Mouse (Mus musculus) limb, embryonic 12.5 days (tissue): ENCODE results near the gene Npsr1. TPM values are rescaled to one million over a fixed set of nuclear protein-coding genes. Genes with fewer than 3 reads are reported as not detected.

Experiments used
- ATAC-seq: fragments of 200-750 bp; cut with Nextera tagmentation; 2 replicates; pipeline ENCODE4 v1.8.0; 2017; ENCODE audit warnings: low read depth, moderate TSS enrichment; ENCODE audit not compliant: insufficient number of reproducible peaks, insufficient read depth, low FRiP score, low TSS enrichment
- H3K27ac ChIP-seq: fragments of 300-500 bp; sonication (generic); 2 replicates; pipeline ENCODE4 v1.5.1; 2016; ENCODE audit warnings: mild to moderate bottlenecking, moderate library complexity
- H3K27me3 ChIP-seq: fragments of 300-500 bp; sonication (generic); 2 replicates; pipeline ENCODE4 v1.6.1; 2016; ENCODE audit warnings: mild to moderate bottlenecking, moderate library complexity
- H3K36me3 ChIP-seq: fragments of 300-500 bp; sonication (generic); 2 replicates; pipeline ENCODE4 v1.6.1; 2016; ENCODE audit warnings: mild to moderate bottlenecking, moderate library complexity
- H3K4me1 ChIP-seq: fragments of 300-500 bp; sonication (generic); replicated peaks from 2 replicates; pipeline ENCODE4 v1.6.1; 2016
- H3K4me2 ChIP-seq: fragments of 300-500 bp; sonication (generic); 2 replicates; pipeline ENCODE4 v1.6.1; 2016; ENCODE audit warnings: mild to moderate bottlenecking, moderate library complexity
- H3K4me3 ChIP-seq: fragments of 300-500 bp; sonication (generic); replicated peaks from 2 replicates; pipeline ENCODE4 v1.5.1; 2016; ENCODE audit warnings: mild to moderate bottlenecking
- H3K9ac ChIP-seq: fragments of 300-500 bp; sonication (generic); replicated peaks from 2 replicates; pipeline ENCODE4 v1.6.1; 2016; ENCODE audit warnings: mild to moderate bottlenecking, moderate library complexity
- H3K9me3 ChIP-seq: fragments of 300-500 bp; sonication (generic); 2 replicates; pipeline ENCODE4 v1.6.1; 2016; ENCODE audit warnings: mild to moderate bottlenecking, moderate library complexity
- WGBS: fragments of 180-500 bp; shearing (Covaris S2); methylation state at CpG from one replicate; pipeline ENCODE4 v1.1.7; 2016; 5-methylcytosine and 5-hydroxymethylcytosine counted together
- polyA plus RNA-seq: library from polyadenylated mRNA; unstranded; fragments of >200 nt; fragmentation: Nextera tagmentation; extraction: Ambion mirVana; gene quantifications from 2 replicates; pipeline ENCODE4 v1.2.1, GENCODE M21; 2016

Gene Npsr1
- polyA plus RNA-seq, 1 experiment from 2014 or later, result not detected

GRCm38 (mm10) chr9:24302906-24303305 is 205.1 kb downstream of the Npsr1 start:
- Histone ChIP-seq H3K4me1 (no peaks in the 10 kb centered on the region), H3K27me3 (no peaks in the 10 kb centered on the region), H3K27ac (no peak overlapping the region), H3K36me3 (no peaks in the 10 kb centered on the region), H3K4me3 (no peak overlapping the region), H3K4me2 (no peak overlapping the region), H3K9ac (no peak overlapping the region), H3K9me3 (no peaks in the 10 kb centered on the region)
- 85% methylated on average over 6 of the region's 6 CpGs for WGBS
- no peak for ATAC-seq

DNA sequence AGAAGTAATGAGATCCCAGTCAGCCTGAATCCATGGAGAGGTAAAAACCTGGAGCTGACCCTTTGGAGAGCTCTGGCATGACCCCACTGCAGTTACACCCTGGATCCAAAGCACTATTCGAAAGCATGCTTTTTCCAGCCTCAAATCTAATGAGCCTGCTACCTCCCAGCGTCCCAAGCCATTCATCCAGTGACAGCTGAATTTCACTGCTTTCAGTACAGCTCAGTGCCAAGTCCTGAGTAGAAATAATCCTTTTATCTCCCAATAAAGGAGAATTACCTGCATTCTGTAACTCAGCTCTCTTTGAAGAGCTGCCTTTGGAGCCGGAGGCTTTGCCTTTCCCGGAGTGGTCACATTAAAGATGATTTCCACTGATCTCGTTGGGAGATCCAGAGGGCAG is 209.2 kb downstream of the Npsr1 start:
- Histone ChIP-seq H3K36me3 (no peaks in the 10 kb centered on the region), H3K9ac (no peak overlapping the region), H3K9me3 (no peaks in the 10 kb centered on the region), H3K4me1 (no peaks in the 10 kb centered on the region), H3K27me3 (no peaks in the 10 kb centered on the region), H3K27ac (no peak overlapping the region), H3K4me3 (no peak overlapping the region), H3K4me2 (no peak overlapping the region)
- ATAC-seq, result no peak
- 38% methylated on average over 5 of the region's 5 CpGs for WGBS

- Histone ChIP-seq H3K27ac (no peak overlapping the region), H3K27me3 (no peaks in the 10 kb centered on the region), H3K9me3 (no peaks in the 10 kb centered on the region), H3K4me3 (no peak overlapping the region), H3K36me3 (no peaks in the 10 kb centered on the region), H3K4me2 (no peak overlapping the region), H3K4me1 (no peaks in the 10 kb centered on the region), H3K9ac (no peak overlapping the region)
- WGBS, result 71% methylated on average over 3 of the region's 3 CpGs
- no peak for ATAC-seq
These were observed 209.6 kb downstream of the Npsr1 start for GRCm38 (mm10) chr9:24307400-24307799.

GRCm38 (mm10) chr9:24315835-24316234 is 218.0 kb downstream of the Npsr1 start:
- Histone ChIP-seq H3K4me1 (no peaks in the 10 kb centered on the region), H3K27me3 (no peaks in the 10 kb centered on the region), H3K36me3 (no peaks in the 10 kb centered on the region), H3K9ac (no peak overlapping the region), H3K4me2 (no peak overlapping the region), H3K27ac (no peak overlapping the region), H3K9me3 (no peaks in the 10 kb centered on the region), H3K4me3 (no peak overlapping the region)
- ATAC-seq, result no peak
- 96% methylated on average over 2 of the region's 2 CpGs for WGBS

DNA sequence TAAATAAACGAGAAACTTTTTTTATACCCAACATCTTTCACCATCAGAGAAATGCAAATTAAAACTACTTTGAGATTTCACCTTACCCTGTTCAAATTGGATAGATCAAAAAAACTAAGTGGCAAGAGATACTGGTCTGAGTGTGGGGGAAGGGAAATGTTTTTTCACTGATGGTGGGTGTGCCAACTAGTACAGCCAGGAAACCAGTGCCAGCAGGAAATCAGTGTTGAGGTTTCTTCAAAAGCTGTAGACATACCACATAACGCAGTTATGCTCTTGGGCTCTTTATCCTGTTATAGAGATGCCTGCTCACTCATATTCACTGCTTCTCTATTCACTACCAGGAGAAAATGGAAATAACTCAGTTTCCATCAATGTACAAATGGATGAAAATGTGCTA is 233.9 kb downstream of the Npsr1 start:
- 70% methylated on average over 2 of the region's 2 CpGs for WGBS
- no peak overlapping the region for H3K27ac ChIP-seq
- no peaks in the 10 kb centered on the region for H3K27me3 ChIP-seq
- no peak overlapping the region for H3K9ac ChIP-seq
- H3K36me3 ChIP-seq, result no peaks in the 10 kb centered on the region
- no peak overlapping the region for H3K4me3 ChIP-seq
- ATAC-seq, result no peak
- no peak overlapping the region for H3K4me2 ChIP-seq
- H3K9me3 ChIP-seq, result no peaks in the 10 kb centered on the region
- no peaks in the 10 kb centered on the region for H3K4me1 ChIP-seq

- Histone ChIP-seq H3K9me3 (no peaks in the 10 kb centered on the region), H3K27ac (no peak overlapping the region), H3K9ac (no peak overlapping the region), H3K4me3 (no peak overlapping the region), H3K4me2 (no peak overlapping the region), H3K27me3 (no peaks in the 10 kb centered on the region), H3K36me3 (no peaks in the 10 kb centered on the region), H3K4me1 (no peaks in the 10 kb centered on the region)
- ATAC-seq, result no peak
- 75% methylated on average over 3 of the region's 3 CpGs for WGBS
These were observed 243.5 kb downstream of the Npsr1 start for GRCm38 (mm10) chr9:24341321-24341720.

GRCm38 (mm10) chr9:24347011-24347410 is 249.2 kb downstream of the Npsr1 start:
- no peak overlapping the region for H3K4me3 ChIP-seq
- no peak overlapping the region for H3K4me2 ChIP-seq
- 0 out of 2 replicates have a peak, but pooled peaks cover 3% of the 10 kb centered on the region for H3K9me3 ChIP-seq
- H3K27me3 ChIP-seq, result no peaks in the 10 kb centered on the region
- 37% methylated on average over 1 of the region's 1 CpGs for WGBS
- ATAC-seq, result no peak
- H3K27ac ChIP-seq, result no peak overlapping the region
- no peaks in the 10 kb centered on the region for H3K36me3 ChIP-seq
- no peaks in the 10 kb centered on the region for H3K4me1 ChIP-seq
- H3K9ac ChIP-seq, result no peak overlapping the region

GRCm38 (mm10) chr9:24349510-24349909 is 251.7 kb downstream of the Npsr1 start:
- Histone ChIP-seq H3K4me1 (no peaks in the 10 kb centered on the region), H3K36me3 (no peaks in the 10 kb centered on the region)

GRCm38 (mm10) chr9:24351402-24351801 is 253.6 kb downstream of the Npsr1 start:
- Histone ChIP-seq H3K27ac (no peak overlapping the region), H3K4me1 (no peaks in the 10 kb centered on the region), H3K4me2 (no peak overlapping the region), H3K36me3 (no peaks in the 10 kb centered on the region), H3K27me3 (no peaks in the 10 kb centered on the region), H3K9ac (no peak overlapping the region), H3K4me3 (no peak overlapping the region), H3K9me3 (0 out of 2 replicates have a peak, but pooled peaks cover 3% of the 10 kb centered on the region)
- WGBS, result 87% methylated on average over 3 of the region's 3 CpGs
- no peak for ATAC-seq

More at GRCm38 (mm10) chr9:24349510-24349909, 251.7 kb downstream of the Npsr1 start:
- WGBS, result 91% methylated on average over 2 of the region's 2 CpGs
- Histone ChIP-seq H3K27ac (no peak overlapping the region), H3K4me2 (no peak overlapping the region), H3K9ac (no peak overlapping the region), H3K27me3 (no peaks in the 10 kb centered on the region), H3K4me3 (no peak overlapping the region), H3K9me3 (0 out of 2 replicates have a peak, but pooled peaks cover 3% of the 10 kb centered on the region)
- ATAC-seq, result no peak
